20 mouse cellular contexts compared by ENCODE assay signal in genomic region chr8:123233760-123234159, GRCm38 (mm10). TPM values are rescaled to one million over a fixed set of nuclear protein-coding genes. Genes with fewer than 3 reads are reported as not detected.
DNase-seq lines count a peak whose midpoint lies in the region; ATAC-seq and TF ChIP-seq lines count a peak whose summit lies in the region.
"Had no signal": no experiment of that assay in that cellular context is flagged by ENCODE, and none has a peak within 500 bp of the region (broad histone marks: within the 10 kb centered on the region; RNA-seq: fewer than 3 reads in every experiment).

No protein-coding gene starts in this region.

- peak; percentile 55 for DNase-seq in forebrain, embryonic 11.5 days (ENCODE audit: low spot score)
- DNase-seq in forebrain, postnatal 0 days = no peak
- DNase-seq in left cerebral cortex, adult 2 months (ENCODE audit: extremely low spot score in 1 of 2, low spot score in 2 of 2) = peak; percentile 35 to 36
- no peak for DNase-seq in left cerebral cortex, adult 8-10 months (ENCODE audit: low spot score in 2 of 2)
- DNase-seq in testis, postnatal 14 days (ENCODE audit: low spot score) = no peak
- DNase-seq in spleen, postnatal 10 days (ENCODE audit: low spot score in 2 of 2) = no peak
- DNase-seq: adrenal gland, postnatal 14 days; embryo, embryonic 11 days; gastrocnemius, adult 2 months; gastrocnemius, postnatal 25 days; heart, postnatal 4 days had no signal

- H3K27me3 ChIP-seq in forebrain, embryonic 11.5 days (ENCODE audit: control insufficient read depth, insufficient read depth, low read length) = peaks cover 10% of the 10 kb centered on the region
- peaks cover 7% of the 10 kb centered on the region; the same call in 1 of the 2 replicates for H3K27me3 ChIP-seq in forebrain, postnatal 0 days (ENCODE audit: insufficient read depth, low read length)
- H3K27me3 ChIP-seq in testis, adult 2 months (ENCODE audit: control insufficient read depth, insufficient read depth, low read length) = no peaks in the 10 kb centered on the region
- H3K27me3 ChIP-seq: Patski had no signal

- no peaks in the 10 kb centered on the region; the same call in 1 of the 2 replicates for H3K36me3 ChIP-seq in forebrain, embryonic 11.5 days (ENCODE audit: control insufficient read depth, insufficient read depth, low read length)
- 0 out of 2 replicates have a peak, but pooled peaks cover 3% of the 10 kb centered on the region for H3K36me3 ChIP-seq in forebrain, postnatal 0 days (ENCODE audit: insufficient read depth)
- no peaks in the 10 kb centered on the region for H3K36me3 ChIP-seq in testis, adult 2 months (ENCODE audit: control insufficient read depth, insufficient read depth, low read length)

- H3K4me2 ChIP-seq in forebrain, embryonic 11.5 days (ENCODE audit: low read depth, low read length, severe bottlenecking) = no peak overlapping the region
- H3K4me2 ChIP-seq in forebrain, postnatal 0 days (ENCODE audit: low read depth) = no peak overlapping the region
- H3K4me2 ChIP-seq: embryonic facial prominence, embryonic 12.5 days; forebrain, embryonic 12.5 days; heart, embryonic 13.5 days; hindbrain, embryonic 12.5 days had no signal

- ATAC-seq in forebrain, embryonic 11.5 days (replicated peaks; ENCODE audit: low FRiP score) = no peak
- ATAC-seq in forebrain, postnatal 0 days = no peak
- ATAC-seq: activated CD4-positive, CD25-positive, alpha-beta regulatory T cell, adult 4 months; forebrain, embryonic 16.5 days; Patski had no signal

- peaks cover 12% of the 10 kb centered on the region for H3K4me1 ChIP-seq in forebrain, embryonic 11.5 days (replicated peaks; ENCODE audit: control insufficient read depth, insufficient read depth, low read length)
- peaks cover 15% of the 10 kb centered on the region for H3K4me1 ChIP-seq in forebrain, postnatal 0 days (ENCODE audit: insufficient read depth)
- peaks cover 18% of the 10 kb centered on the region for H3K4me1 ChIP-seq in testis, adult 2 months (ENCODE audit: control insufficient read depth, insufficient read depth, low read length)
- peaks cover 35% of the 10 kb centered on the region for H3K4me1 ChIP-seq in olfactory bulb, adult 2 months (ENCODE audit: control insufficient read depth, insufficient read depth, low read length)

- intact Hi-C loops in left cerebral cortex, adult 2 months (cut with DNase I) = no loop called here

- H3K9me3 ChIP-seq in forebrain, embryonic 11.5 days (ENCODE audit: control insufficient read depth, low read length) = no peaks in the 10 kb centered on the region
- no peaks in the 10 kb centered on the region for H3K9me3 ChIP-seq in forebrain, postnatal 0 days (ENCODE audit: low read length)
- H3K9me3 ChIP-seq: embryonic facial prominence, embryonic 12.5 days; forebrain, embryonic 12.5 days; heart, embryonic 13.5 days; hindbrain, embryonic 12.5 days had no signal

- TF ChIP-seq POLR2A in testis, adult 2 months (IDR thresholded peaks at IDR 0.05; ENCODE audit: control insufficient read depth, low read depth, low read length) = no peak
- TF ChIP-seq POLR2A in olfactory bulb, adult 2 months (IDR thresholded peaks at IDR 0.05; ENCODE audit: insufficient read depth, low read depth, low read length) = no peak

- no peak overlapping the region for H3K9ac ChIP-seq in forebrain, embryonic 11.5 days (ENCODE audit: low read length)
- no peak overlapping the region for H3K9ac ChIP-seq in forebrain, postnatal 0 days
- H3K9ac ChIP-seq: embryonic facial prominence, embryonic 12.5 days; forebrain, embryonic 12.5 days; hindbrain, embryonic 12.5 days had no signal

- H3K27ac ChIP-seq in forebrain, embryonic 11.5 days (ENCODE audit: low read depth, low read length) = no peak overlapping the region
- H3K27ac ChIP-seq in forebrain, postnatal 0 days (ENCODE audit: low read depth, low read length) = no peak overlapping the region
- H3K27ac ChIP-seq in left cerebral cortex, adult 2 months = peak overlapping the region; percentile 93
- H3K27ac ChIP-seq in testis, adult 2 months (ENCODE audit: control insufficient read depth, insufficient read depth, low read depth, low read length) = no peak overlapping the region
- no peak overlapping the region for H3K27ac ChIP-seq in olfactory bulb, adult 2 months (ENCODE audit: insufficient read depth, low read depth, low read length)
- H3K27ac ChIP-seq: embryonic facial prominence, embryonic 12.5 days; forebrain, embryonic 12.5 days; gastrocnemius, adult 2 months; heart, embryonic 13.5 days; hindbrain, embryonic 12.5 days had no signal

- no peak for TF ChIP-seq CTCF in forebrain, postnatal 0 days (IDR thresholded peaks at IDR 0.05; ENCODE audit: low read depth)
- TF ChIP-seq CTCF in left cerebral cortex, adult 2 months (IDR thresholded peaks at IDR 0.05) = no peak
- TF ChIP-seq CTCF in testis, adult 2 months (IDR thresholded peaks at IDR 0.05; ENCODE audit: control insufficient read depth, insufficient read depth, insufficient replicate concordance, low read depth, low read length) = no peak
- TF ChIP-seq CTCF in olfactory bulb, adult 2 months (IDR thresholded peaks at IDR 0.05; ENCODE audit: insufficient read depth, low read depth, low read length) = no peak

- H3K4me3 ChIP-seq in forebrain, embryonic 11.5 days (ENCODE audit: low read depth, low read length) = no peak overlapping the region
- H3K4me3 ChIP-seq in forebrain, postnatal 0 days (ENCODE audit: low read depth, low read length) = no peak overlapping the region
- peak overlapping the region; percentile 74 for H3K4me3 ChIP-seq in left cerebral cortex, adult 2 months
- peak overlapping the region; percentile 87 for H3K4me3 ChIP-seq in testis, adult 2 months (ENCODE audit: control insufficient read depth, low read depth, low read length)
- peak overlapping the region; percentile 10 for H3K4me3 ChIP-seq in olfactory bulb, adult 2 months (ENCODE audit: insufficient read depth, low read depth, low read length)
- H3K4me3 ChIP-seq: embryonic facial prominence, embryonic 12.5 days; forebrain, embryonic 12.5 days; gastrocnemius, adult 2 months; heart, embryonic 13.5 days; hindbrain, embryonic 12.5 days had no signal

- WGBS in forebrain, embryonic 11.5 days = 82% methylated on average over 11 of the region's 11 CpGs
- 80% methylated on average over 11 of the region's 11 CpGs for whole genome bisulfite sequencing in forebrain, postnatal 0 days
- 67% methylated on average over 11 of the region's 11 CpGs for WGBS in olfactory bulb, adult 2 months

RNA-seq across cellular contexts. Expression of gene Spata2l, which starts 2.3 kb away (rescaled TPM):
- 1.8 and 2.0 TPM in 2 replicates for polyA plus RNA-seq in forebrain, embryonic 11.5 days (2014; fragmentation: Nextera tagmentation; extraction: Ambion mirVana)
- 10.2 and 12.2 TPM in 2 replicates for total RNA-seq in forebrain, postnatal 0 days (2014; rRNA removed)
- polyA plus RNA-seq in forebrain, postnatal 0 days (2015; fragmentation: Nextera tagmentation; extraction: Ambion mirVana) = 11.3 and 14.8 TPM in 2 replicates
- total RNA-seq in left cerebral cortex, adult 2 months (2021) = 10 to 100 TPM; 75.4 to 97.5 TPM
- total RNA-seq in left cerebral cortex, adult 8-10 months (2022) = 10 to 100 TPM; 54.3 to 61.9 (median 60.4) TPM
- polyA plus RNA-seq in testis, adult 2 months (2012; rRNA removed) = 34.4 and 35.0 TPM in 2 replicates
- not detected in 2 replicates for polyA plus RNA-seq in olfactory bulb, adult 2 months (2012; ENCODE audit: insufficient read depth, insufficient read length, low replicate concordance, missing spikeins)

RNA-seq across cellular contexts. Expression of gene Cdk10, which starts 9.1 kb away (rescaled TPM):
- polyA plus RNA-seq in forebrain, embryonic 11.5 days (2014; fragmentation: Nextera tagmentation; extraction: Ambion mirVana) = 36.0 and 36.6 TPM in 2 replicates
- total RNA-seq in forebrain, postnatal 0 days (2014; rRNA removed) = 71.7 and 93.2 TPM in 2 replicates
- 48.7 and 54.3 TPM in 2 replicates for polyA plus RNA-seq in forebrain, postnatal 0 days (2015; fragmentation: Nextera tagmentation; extraction: Ambion mirVana)
- 100 to 1,000 TPM; 101 to 111 TPM for total RNA-seq in left cerebral cortex, adult 2 months (2021)
- total RNA-seq in left cerebral cortex, adult 8-10 months (2022) = 100 to 1,000 TPM in 1 of 4 experiments, 10 to 100 TPM in 3; 87.5 to 104 (median 91.5) TPM
- polyA plus RNA-seq in testis, adult 2 months (2012; rRNA removed) = 62.0 and 65.4 TPM in 2 replicates
- polyA plus RNA-seq in olfactory bulb, adult 2 months (2012; ENCODE audit: insufficient read depth, insufficient read length, low replicate concordance, missing spikeins) = not detected in 2 replicates

RNA-seq across cellular contexts. Expression of gene Zfp276, which starts 20.2 kb away (rescaled TPM):
- 25.1 and 26.5 TPM in 2 replicates for polyA plus RNA-seq in forebrain, embryonic 11.5 days (2014; fragmentation: Nextera tagmentation; extraction: Ambion mirVana)
- 31.9 and 37.3 TPM in 2 replicates for total RNA-seq in forebrain, postnatal 0 days (2014; rRNA removed)
- 10.1 and 14.8 TPM in 2 replicates for polyA plus RNA-seq in forebrain, postnatal 0 days (2015; fragmentation: Nextera tagmentation; extraction: Ambion mirVana)
- 10 to 100 TPM; 26.4 to 29.2 TPM for total RNA-seq in left cerebral cortex, adult 2 months (2021)
- total RNA-seq in left cerebral cortex, adult 8-10 months (2022) = 10 to 100 TPM; 20.0 to 25.7 (median 23.2) TPM
- 7.9 and 8.3 TPM in 2 replicates for polyA plus RNA-seq in testis, adult 2 months (2012; rRNA removed)
- not detected in 2 replicates for polyA plus RNA-seq in olfactory bulb, adult 2 months (2012; ENCODE audit: insufficient read depth, insufficient read length, low replicate concordance, missing spikeins)

RNA-seq across cellular contexts. Expression of gene Vps9d1, which starts 20.4 kb away (rescaled TPM):
- 27.3 and 29.6 TPM in 2 replicates for polyA plus RNA-seq in forebrain, embryonic 11.5 days (2014; fragmentation: Nextera tagmentation; extraction: Ambion mirVana)
- 54.4 and 94.6 TPM in 2 replicates for total RNA-seq in forebrain, postnatal 0 days (2014; rRNA removed)
- polyA plus RNA-seq in forebrain, postnatal 0 days (2015; fragmentation: Nextera tagmentation; extraction: Ambion mirVana) = 44.8 and 54.3 TPM in 2 replicates
- 10 to 100 TPM; 53.3 to 63.0 TPM for total RNA-seq in left cerebral cortex, adult 2 months (2021)
- total RNA-seq in left cerebral cortex, adult 8-10 months (2022) = 10 to 100 TPM; 53.3 to 72.7 (median 58.6) TPM
- polyA plus RNA-seq in testis, adult 2 months (2012; rRNA removed) = 30.0 and 34.2 TPM in 2 replicates
- not detected in 2 replicates for polyA plus RNA-seq in olfactory bulb, adult 2 months (2012; ENCODE audit: insufficient read depth, insufficient read length, low replicate concordance, missing spikeins)

RNA-seq across cellular contexts. Expression of gene Spata33, which starts 21.1 kb away (rescaled TPM):
- polyA plus RNA-seq in forebrain, embryonic 11.5 days (2014; fragmentation: Nextera tagmentation; extraction: Ambion mirVana) = 5.9 and 6.0 TPM in 2 replicates
- 6.3 and 7.8 TPM in 2 replicates for total RNA-seq in forebrain, postnatal 0 days (2014; rRNA removed)
- polyA plus RNA-seq in forebrain, postnatal 0 days (2015; fragmentation: Nextera tagmentation; extraction: Ambion mirVana) = 7.6 and 8.2 TPM in 2 replicates
- 1 to 10 TPM; 6.3 to 8.1 TPM for total RNA-seq in left cerebral cortex, adult 2 months (2021)
- total RNA-seq in left cerebral cortex, adult 8-10 months (2022) = 1 to 10 TPM; 6.0 to 7.9 (median 6.2) TPM
- polyA plus RNA-seq in testis, adult 2 months (2012; rRNA removed) = 921 and 929 TPM in 2 replicates
- polyA plus RNA-seq in olfactory bulb, adult 2 months (2012; ENCODE audit: insufficient read depth, insufficient read length, low replicate concordance, missing spikeins) = not detected in 2 replicates
- polyA plus RNA-seq: activated CD4-positive, CD25-positive, alpha-beta regulatory T cell, adult 4 months had no signal

Comparison
In these comparisons a context has a peak if more than half of its experiments do, and no peak if none do; other contexts are left out.
1. DNase-seq: peak in forebrain, embryonic 11.5 days (single experiment) and left cerebral cortex, adult 2 months (2 of 2); none in forebrain, postnatal 0 days (single experiment), left cerebral cortex, adult 8-10 months (0 of 2), testis, postnatal 14 days (single experiment) and spleen, postnatal 10 days (0 of 2).
2. H3K4me3 ChIP-seq: peak in left cerebral cortex, adult 2 months (single experiment), testis, adult 2 months (single experiment) and olfactory bulb, adult 2 months (single experiment); none in forebrain, embryonic 11.5 days (single experiment) and forebrain, postnatal 0 days (single experiment).